Mouse (Mus musculus): ENCODE results near the gene Myef2. TPM values are rescaled to one million over a fixed set of nuclear protein-coding genes. Genes with fewer than 3 reads are reported as not detected.

Gene Myef2
- total RNA-seq, 2 experiments from 2014 or later, result 21.5 to 25.9 TPM

GRCm38 (mm10) chr2:125068696-125069095 lies 54.8 kb downstream of the Myef2 start:
- DNase-seq (ENCODE audit: low spot score in 2 of 2), result no peak

GRCm38 (mm10) chr2:125067894-125068293 lies 55.6 kb downstream of the Myef2 start, which contains the start of gene Slc24a5:
TSS of gene Slc24a5 (plus strand) at chr2:125068124.
- no peak for DNase-seq (ENCODE audit: low spot score in 2 of 2)

- DNase-seq (ENCODE audit: low spot score in 2 of 2), result no peak
These were observed 56.1 kb downstream of the Myef2 start for GRCm38 (mm10) chr2:125067373-125067772.

- DNase-seq (ENCODE audit: low spot score in 2 of 2), result no peak
These were observed 60.5 kb downstream of the Myef2 start for GRCm38 (mm10) chr2:125062944-125063343.

GRCm38 (mm10) chr2:125061451-125061850 lies 62.0 kb downstream of the Myef2 start:
- DNase-seq (ENCODE audit: low spot score in 2 of 2), result no peak

- no peak for DNase-seq (ENCODE audit: low spot score in 2 of 2)
These were observed 66.1 kb downstream of the Myef2 start for GRCm38 (mm10) chr2:125057250-125057815.

GRCm38 (mm10) chr2:125055316-125055903 lies 68.1 kb downstream of the Myef2 start:
- DNase-seq (ENCODE audit: low spot score in 2 of 2), result no peak

Other genes starting within 250 kb of the Myef2 start
- gene Slc24a5, start 55.5 kb downstream of the Myef2 start, total RNA-seq (2021), result under 1 TPM in 1 of 2 experiments, not detected in 1; 0.16 TPM
- not detected for gene Ctxn2, start 13.0 kb upstream of the Myef2 start, total RNA-seq (2021)
- not detected for gene Slc12a1, start 28.8 kb upstream of the Myef2 start, total RNA-seq (2021)
- gene Dut, start 123.5 kb upstream of the Myef2 start, total RNA-seq (2021), result 10 to 100 TPM; 15.1 to 22.6 TPM